Mouse (Mus musculus): Measurements from ENCODE around the gene Nxph3.
"Not testable (repeated sequence)": the region's sequence is repeated elsewhere in the genome, so short reads cannot be mapped to it uniquely, and the experiment has no call there.

Nxph3 gene

DNA sequence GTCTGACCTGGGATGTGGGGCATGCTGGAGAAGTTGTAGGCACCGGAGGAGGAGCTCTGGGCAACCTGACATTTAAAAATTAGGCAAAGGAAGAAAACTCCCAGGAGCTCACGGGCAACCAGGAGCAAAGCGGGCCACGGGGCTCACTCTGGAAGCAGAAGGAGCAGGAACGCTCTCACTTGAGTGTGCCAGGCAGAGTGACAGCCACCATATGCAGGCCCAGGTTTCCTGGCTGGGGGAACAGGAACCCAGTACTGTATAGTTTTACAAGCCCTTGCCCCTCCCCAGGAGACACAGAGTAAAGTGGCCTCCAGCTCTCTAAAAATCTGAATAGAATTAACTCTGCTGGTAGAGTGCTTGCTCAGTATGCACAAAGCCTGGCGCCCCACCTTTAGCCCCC lies 2.8 kb upstream of the Nxph3 start:
- DNase-seq: peak; percentile 50

DNA sequence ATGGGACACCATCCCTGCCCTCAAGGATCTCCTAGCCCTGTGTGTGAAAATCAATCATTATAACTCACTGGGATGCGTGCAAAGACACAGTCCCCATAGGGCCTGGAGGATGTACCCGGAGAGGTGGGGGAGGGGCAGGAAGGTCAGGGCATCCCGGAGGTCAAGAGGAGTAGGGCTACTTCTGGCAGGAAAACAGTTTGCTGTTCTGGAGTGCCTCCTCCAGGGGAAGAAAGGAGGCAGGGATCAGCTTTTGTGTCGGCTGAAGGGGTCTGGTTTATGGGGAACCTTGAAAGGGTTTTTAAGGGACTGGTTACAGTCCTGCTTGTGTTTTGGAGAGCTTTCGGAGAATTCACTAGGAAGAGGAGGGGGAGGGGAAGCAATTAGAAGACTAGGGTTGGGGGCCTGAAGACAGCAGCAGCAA lies 2.1 kb upstream of the Nxph3 start:
- DNase-seq: peak; percentile 61

DNA sequence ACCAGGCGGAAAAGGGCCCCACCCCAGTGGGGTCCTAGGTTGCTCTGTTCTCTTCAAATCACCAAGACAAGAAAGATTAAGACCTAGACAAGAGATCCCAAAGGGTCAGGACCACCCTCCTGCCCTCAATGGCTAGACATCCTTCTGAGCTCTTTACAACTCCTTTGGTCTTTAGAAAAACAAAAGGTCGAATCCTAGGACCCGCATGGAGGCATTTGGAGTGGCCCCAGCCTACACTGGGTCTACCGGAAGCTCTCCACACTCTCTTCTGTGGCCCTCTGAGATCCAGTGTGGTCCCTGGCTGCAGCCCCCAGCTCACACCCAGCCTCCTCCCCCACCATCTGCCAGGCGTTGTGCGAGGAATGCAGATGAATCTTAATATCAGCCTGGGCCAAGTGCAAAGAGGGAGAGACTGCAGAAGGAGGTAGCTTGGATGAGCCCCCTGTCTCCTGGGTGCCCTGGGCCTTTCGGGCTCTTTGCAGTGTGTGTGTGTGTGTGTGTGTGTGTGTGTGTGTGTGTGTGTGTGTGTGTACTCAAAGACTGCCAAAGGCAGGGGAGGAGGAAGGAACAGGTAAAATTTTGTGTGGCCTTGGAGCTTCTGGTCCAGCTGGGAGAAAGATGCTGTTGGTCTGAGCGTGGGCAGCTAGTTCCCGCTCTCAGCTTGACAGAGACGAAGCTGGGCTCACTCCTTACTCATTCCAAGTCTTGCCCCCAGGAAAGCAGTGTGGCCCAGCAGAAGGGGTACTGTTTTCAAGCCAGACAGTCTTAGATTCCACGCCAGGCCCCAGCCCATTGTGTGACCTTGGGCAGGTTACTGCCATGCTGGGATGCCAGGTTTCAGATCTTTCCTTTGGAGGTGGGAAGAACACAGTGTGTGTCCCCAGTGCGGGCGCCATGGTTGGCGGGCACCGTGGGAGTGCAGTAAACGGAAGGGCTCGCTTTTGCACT lies 1.3 kb upstream of the Nxph3 start:
- DNase-seq: peak; percentile 56

DNA sequence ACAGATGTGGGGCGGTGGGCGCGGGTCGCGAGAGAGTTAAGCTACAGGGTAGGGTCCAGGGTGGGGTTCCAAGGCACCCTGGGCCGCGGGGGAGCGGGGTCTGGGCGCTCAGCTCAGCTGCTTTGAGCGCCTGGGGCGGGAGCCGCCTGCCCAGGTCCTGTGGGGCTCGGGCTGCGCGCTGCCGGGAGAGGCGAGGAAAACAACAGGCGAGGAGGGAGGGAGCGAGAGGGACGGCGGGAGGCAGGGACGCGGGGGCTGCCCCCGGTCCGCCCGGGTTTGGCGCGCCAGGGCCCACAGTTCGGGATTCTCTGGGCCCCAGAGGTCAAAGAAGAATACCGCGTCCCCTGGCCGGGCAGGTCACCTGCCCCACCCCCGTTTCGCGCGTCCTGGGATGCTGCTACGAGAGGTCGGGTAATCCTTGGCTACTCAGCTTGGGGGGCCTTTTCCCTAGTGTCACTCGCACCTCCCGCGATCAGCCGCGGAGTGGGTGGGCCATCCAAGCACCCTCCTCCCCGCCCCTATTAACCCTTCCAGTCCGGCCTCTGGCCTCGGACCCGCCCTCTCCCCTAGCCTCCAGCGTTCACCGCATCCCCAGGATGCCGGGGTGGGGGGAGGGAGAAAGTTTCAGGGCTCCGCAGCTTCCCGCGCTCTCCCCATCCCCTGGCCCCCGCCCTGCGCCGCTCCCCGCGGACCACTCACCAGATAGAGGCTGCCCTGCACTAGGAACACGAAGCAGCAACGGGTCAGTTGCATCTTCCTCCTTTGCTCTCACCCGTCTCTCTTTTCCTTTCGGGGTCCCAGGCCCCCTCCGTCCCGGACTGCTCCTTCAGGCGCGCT lies 691 bp downstream of the Nxph3 start:
- DNase-seq: peak; percentile 72

GRCm38 (mm10) chr11:95512383-95512782 lies 2.0 kb downstream of the Nxph3 start:
- no peak for DNase-seq

GRCm38 (mm10) chr11:95511919-95512318 lies 2.5 kb downstream of the Nxph3 start:
- peak; percentile 54 for DNase-seq

DNA sequence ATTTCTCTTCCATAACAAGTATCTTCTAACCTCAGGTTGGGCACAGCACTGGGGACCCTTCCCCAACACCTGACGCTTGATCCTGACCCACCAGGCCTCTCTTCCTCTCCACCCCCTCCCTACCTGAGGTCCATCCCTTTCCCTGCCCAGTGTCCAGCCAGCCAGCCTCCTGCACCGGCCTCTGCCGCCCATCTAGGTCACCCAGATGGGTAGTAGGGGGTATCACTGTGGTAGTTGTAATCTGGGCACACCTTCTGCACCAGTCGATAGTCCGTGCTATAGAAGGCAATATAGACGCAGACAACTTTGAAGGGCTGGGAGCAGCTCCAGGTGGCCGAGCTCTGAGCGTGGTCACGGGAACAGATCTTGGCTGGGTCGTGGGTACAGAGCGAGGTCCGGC lies 3.7 kb downstream of the Nxph3 start:
- DNase-seq: peak; percentile 35

DNA sequence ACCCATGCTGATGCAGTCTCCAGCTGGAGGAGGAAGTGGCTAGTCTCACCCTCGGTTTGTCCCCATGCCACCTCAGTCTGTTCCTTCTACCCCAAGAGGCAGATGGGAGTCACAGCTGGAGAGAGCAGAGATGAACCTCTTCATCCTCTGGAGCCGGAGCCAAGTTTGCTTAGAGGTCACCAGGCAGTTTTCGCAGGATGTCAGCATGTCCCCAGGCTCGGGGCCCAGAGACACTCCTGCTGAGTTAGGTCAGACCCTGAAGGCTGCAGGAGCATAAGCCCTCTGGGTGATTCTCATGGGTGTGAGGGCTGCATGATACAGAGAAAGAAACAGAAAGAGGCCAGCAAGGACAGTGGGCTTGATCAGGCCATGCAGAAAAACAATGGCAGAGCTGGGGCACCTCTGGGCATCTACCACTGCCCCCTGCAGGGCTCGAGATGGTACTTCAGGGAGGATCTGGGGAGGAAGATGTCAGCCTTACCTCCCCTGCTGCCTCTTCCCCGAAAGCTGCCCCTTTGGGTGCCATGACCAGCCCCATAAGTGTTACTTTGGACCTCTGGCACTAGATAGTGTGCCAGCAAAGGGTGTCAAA lies 5.1 kb downstream of the Nxph3 start:
- peak; percentile 47 for DNase-seq

DNA sequence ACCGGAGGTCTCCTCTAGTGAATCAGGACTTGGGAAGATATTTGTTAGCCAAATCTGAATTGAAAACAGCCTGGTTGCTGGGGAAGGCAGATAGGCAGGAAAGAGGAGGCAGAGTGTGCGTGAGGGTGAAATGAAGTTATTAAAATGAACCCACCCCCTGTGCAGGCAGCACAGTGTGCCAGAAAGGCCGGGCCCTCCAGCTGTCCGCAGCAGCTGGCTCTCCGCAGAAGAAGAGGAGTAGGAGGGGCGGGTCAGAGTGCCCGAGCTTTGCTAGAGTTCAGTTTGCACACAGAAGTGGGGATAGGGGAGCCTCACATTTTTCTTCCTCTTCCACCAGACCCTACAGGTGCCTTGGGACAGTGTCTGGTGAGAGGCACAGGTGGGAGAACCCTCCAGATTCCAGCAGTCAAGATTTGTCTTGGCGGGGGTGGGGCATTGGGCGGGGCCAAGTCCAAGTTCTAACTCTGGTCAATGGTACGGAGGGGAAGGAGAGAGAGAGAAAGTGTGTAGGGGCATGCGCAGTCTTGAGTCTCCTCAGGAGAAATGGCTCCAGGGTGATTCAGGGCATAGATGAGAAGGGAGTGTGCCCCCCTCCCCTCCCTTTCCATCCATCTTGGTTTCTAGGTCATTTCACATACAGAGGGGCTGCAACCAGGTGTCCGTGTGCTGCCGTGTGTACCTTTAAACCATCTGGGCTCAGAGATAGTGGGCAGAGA lies 6.0 kb downstream of the Nxph3 start:
- DNase-seq: no peak

DNA sequence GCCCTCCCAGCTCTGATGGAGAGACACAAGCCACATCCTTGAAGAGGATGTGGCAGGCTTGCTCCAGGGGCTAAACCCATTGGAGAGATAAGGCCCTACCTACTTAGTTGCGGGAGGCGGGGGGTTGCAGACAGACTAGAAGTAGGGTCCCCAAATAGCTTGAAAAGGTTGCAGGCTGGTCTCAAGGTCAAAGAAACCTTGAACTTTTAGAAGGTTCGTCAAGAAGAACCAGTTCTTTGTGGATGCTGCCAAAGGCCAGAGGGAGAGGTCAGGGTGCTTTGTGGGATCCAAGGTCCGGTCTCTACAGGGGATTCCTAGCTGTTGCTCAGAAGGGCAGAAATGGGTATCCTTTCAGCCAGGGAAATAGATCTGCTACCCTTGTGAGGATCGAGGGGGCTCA lies 6.6 kb downstream of the Nxph3 start:
- DNase-seq: no peak

DNA sequence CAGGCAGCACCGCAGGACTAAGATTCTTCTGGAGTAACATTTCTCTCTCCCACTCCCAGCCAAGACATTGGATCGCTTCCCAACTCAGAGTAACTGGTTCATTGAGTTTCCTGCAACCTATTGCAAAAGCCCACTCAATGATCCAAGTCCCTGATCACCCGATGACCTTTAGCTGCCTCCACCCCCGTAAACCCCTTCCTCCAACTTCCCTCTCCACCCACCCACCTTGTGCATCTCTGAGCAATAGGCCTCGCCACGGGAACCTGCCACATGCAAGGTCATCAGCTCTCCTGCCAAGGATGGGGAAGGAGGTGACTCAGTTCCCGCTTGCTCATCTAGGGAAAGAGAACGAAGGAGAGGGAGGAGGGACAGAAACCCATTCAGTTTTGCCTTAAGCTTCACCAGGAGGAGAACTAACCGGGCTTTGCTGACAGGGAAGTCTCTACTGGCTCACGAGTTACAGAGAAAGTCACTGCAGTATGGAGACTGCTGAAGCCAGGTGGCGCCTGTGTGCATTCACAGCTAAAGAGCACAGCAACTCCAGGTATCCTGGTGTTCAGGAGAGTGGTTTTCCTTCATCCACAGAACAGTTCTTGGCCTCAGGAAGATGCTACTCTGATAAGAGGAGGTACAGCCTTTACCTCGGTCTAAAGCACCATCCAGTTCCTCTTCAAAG lies 7.2 kb downstream of the Nxph3 start:
- DNase-seq: peak; percentile 38

DNA sequence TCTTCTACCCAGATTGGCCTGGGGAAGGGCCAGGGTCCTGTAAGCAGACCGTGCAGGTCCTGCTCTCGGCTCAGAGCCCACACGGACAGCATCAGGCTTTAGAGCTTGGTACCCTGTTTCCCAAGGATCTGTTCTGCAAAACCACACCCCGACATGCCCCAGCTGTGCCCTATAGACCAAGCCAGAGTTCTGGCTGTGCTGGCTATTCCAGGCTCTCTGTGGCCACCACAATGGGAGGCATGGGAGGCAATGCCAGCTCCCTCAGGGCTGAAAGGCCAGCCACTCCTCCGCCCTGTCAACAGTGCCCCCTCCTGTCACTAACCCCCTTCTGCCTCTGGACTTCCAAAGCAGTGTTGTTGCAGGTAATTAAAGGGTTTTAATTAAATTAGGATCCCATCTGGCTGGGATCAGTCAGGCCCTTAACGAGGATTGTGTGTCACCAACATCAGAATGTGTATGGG lies 10.1 kb downstream of the Nxph3 start:
- DNase-seq: peak; percentile 27

DNA sequence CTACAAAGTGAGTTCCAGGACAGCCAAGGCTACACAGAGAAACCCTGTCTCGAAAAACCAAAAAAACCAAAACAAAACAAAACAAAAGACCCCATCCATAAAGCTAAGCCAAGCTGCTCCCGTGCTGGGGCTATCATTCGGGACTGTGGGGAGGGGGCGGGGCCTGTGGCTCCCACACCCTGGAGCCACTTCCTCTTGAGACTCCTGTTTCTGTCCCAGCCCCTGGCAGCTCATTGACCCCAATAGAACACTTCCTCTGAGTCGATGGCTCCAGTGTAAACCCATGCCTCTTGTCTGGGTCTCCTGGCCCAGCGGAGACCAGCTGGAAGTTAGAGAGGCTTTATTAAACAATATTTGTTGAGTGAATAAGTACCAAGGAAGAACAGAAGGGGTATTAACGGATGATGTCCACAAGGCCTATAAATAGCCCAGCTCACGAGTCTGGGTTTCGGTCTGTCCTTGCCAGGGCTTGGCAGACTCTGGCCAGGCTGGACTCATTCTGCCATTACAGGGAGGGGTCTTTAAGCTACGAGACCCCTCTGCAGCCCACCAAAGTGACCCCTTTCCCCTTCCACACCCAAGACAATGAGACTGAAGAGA lies 10.7 kb downstream of the Nxph3 start:
- peak; percentile 29 for DNase-seq

- DNase-seq: not testable (repeated sequence)
Observed at GRCm38 (mm10) chr11:95501826-95502225, 12.5 kb downstream of the Nxph3 start.

DNA sequence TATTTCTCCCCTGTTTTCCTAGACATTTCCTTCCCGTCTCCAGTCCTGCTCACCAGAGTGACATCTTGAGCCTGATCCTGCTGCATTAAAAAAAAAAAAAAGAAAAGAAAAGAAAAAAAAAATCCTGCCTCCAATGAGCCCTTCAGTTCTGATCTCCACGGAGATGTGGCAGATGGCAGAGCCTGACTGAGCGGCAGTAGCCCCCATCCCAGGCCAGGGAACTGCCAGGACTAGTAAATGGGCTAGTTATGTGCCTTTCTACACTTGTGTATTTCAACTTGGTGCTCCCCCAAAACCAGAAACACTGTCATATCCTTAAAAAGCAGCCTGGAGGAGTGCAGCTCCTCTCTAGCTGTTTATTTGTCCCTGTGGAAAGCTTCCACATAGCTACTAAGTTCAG lies 13.5 kb downstream of the Nxph3 start:
- peak; percentile 66 for DNase-seq

DNA sequence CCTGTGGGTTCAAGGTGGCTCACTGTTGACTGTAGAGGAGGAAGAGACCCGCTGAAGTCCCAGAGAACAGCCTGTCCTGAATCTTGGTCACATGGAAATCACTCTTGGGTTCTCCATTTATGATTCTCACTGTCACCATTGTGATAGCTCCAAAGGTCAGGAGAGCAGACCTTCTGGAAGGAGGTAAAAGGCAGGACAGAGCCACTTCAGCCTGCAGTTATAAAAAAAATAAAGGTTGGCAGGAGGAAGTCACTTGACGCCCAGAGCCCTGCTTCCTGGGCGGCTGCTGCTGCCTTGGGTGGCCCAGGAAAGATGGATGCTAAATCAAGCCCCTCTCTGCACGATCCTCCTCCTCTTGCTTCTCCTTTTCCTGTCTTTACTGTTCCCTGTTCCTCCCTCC lies 14.0 kb downstream of the Nxph3 start:
- DNase-seq: no peak

DNA sequence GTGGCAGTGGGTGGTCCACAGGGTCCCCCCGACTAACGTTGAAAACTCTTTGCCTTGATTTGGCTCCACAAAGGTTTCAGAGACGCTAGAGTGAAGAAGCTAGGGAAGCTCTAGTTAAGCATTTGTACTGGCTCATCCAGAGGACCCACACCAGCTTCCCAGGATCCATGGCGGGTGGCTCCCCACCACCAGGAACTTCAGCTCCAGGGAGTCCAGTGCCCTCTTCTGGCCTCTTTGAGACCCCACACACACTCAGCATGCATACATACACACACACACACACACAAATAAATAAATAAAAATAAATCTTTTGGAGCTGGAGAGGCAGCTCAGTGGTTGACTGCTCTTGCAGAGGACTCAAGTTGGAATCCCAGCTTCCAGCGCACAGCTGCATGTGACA lies 16.4 kb downstream of the Nxph3 start:
- DNase-seq: no peak

GRCm38 (mm10) chr11:95495883-95496282 lies 18.5 kb downstream of the Nxph3 start:
- DNase-seq: no peak

DNA sequence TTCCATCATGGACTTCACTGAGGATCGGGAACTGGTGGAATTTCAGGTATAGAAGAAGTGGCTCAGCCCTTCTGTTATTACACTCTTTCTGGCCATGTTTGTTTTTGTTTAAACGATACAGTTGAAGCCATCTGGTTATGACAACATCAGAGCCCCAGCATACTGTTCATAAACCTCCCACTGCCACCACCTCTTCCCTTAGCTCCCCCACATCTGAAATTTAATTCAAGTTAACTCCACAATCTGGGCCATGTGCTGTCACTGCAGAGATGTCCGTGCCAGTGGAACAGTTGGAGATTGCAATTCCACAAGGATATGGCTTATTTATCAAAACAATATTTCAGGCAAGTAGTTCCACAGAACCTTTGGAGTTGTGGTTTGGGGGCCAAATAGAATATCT lies 20.0 kb downstream of the Nxph3 start:
- no peak for DNase-seq

- DNase-seq: no peak
Observed at GRCm38 (mm10) chr11:95493950-95494349, 20.4 kb downstream of the Nxph3 start.

DNA sequence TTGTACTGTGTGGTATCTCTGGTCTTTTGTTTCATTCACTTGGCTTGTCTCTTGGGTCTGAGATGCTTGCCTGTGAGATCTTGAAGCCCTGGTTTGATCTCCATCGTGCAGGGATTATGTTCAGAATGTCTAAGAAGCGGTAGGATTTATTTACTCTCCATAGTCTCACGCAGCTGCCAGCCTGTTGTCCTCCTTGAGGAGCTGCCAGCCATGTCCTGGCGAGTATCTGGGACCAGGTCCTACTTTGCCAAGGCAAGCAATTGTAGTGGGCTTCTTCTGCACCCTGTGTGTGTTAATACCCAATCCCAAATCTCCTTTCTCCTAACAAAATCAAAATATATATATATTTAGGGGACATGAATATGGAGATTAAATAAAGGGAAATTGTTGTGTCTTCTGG lies 21.4 kb downstream of the Nxph3 start:
- DNase-seq: peak; percentile 40

GRCm38 (mm10) chr11:95492256-95492655 lies 22.1 kb downstream of the Nxph3 start:
- DNase-seq: no peak

Measured in cerebellum, adult 11-12 months (tissue).